Mouse (Mus musculus) frontal cortex, adult (tissue): ENCODE measurements around the gene Tcea2.

Experiments
- ATAC-seq: cut with Nextera tagmentation; 2 replicates; pipeline ENCODE4 v1.9.2; 2017; ENCODE audit warnings: mild to moderate bottlenecking, moderate library complexity, mixed read lengths; ENCODE audit not compliant: low TSS enrichment

Tcea2 gene

DNA sequence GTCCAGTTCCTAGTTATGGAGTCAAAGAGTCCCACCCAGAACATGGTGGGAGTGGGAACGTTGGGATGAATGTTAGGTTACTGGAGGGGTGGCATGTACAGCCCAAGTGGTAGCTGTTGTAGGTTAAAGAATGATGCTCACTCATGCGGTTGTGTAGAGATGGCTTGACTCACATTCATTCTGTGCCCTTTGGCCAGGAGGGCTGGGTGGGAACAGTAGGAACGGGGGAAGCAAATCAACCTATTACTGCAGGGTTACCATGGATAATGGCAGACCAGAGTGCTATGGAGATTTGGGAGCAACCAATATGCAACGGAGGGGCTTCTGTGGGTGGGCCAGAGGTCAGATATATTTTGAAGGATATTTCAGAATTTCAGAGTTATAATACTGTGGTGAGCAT, 5.2 kb upstream of the Tcea2 start:
- ATAC-seq: no peak

DNA sequence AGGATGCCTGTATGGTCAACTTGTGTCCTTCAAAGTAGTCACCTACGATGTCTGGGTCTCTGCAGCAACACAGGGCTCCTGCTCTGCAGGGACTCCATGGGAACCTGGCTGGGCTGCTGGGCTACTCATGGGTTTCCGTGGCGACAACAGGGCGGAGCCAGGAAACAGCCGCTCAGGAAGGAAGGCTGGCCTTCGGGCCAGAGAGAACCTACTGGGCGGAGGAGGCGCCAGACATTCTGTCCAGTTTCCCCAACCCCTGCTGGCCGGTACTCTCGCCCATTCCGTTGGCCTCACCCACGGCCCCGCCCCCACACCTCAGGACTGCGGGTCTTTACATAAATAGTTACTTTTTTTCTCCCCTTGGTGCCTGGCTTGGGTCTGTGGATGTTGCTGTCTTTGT, 4.7 kb upstream of the Tcea2 start:
- no peak for ATAC-seq

DNA sequence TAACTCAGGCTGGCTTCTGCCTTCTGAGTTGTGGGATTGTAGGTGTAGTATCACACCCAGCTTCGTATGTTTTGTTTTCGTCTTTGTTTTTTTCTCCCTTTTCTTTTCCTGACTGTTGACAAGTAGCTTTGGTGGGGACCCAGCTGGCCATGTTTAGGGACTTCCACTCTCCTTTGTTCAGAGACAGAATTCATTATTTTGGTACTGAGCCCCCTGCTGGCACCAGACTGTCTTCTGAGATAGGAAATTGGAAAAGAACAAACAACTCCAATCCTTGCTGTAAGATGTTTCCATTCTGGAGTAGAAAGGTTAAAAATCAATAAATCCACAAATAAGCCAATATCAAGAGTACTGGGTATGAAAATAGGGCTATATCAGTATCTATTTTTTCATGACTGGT, 3.7 kb upstream of the Tcea2 start:
- no peak for ATAC-seq

DNA sequence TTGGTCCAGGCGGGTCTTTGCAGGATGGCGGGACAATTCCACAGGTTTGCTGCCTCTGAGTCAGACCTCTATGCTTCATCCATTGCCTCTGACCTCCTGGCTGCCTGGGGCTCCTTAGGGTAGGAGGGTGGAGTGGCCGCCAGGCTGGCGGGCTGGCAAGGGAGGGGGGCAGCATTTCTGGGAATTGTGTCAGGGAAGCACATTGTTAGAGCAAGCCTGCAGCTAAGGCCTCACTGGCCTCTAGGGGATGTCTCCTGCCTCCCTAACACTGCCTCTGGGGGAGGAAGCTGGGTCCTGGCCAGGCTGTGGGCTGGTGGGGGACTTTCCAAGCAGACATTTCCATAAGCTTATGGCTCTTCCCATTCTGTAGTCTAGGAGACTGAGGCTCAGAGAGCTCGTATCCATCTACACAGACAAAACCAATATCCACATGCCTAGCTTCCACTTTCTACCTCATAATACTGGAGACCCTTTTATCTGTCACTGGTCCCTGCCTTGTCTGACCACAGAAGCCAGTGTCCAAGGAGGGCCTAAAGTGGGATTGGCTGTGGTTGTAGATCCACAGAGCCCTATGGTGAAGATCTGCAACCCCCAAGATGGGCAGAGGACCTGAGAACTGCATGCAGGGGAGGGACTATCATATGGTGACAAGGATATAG, 2.9 kb upstream of the Tcea2 start:
- ATAC-seq: peak; percentile 14; the same call in 1 of the 2 replicates

DNA sequence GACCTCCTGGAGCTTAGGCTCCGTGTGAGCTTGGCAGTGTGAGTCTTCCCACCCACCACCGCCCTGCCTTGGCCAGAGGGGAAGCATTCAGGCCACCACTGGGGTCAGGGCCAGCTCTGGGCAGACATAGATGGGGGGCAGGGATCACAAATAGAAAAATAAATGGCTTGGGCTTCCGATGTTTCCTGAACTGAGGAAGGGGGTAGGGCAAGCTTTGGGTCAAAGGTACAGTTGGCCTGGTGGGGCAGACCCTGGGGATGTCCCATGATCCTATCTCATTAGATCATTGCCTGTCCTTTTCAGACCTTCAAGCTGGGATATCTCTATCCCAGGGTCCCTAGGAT, 2.4 kb upstream of the Tcea2 start:
- ATAC-seq: no peak

DNA sequence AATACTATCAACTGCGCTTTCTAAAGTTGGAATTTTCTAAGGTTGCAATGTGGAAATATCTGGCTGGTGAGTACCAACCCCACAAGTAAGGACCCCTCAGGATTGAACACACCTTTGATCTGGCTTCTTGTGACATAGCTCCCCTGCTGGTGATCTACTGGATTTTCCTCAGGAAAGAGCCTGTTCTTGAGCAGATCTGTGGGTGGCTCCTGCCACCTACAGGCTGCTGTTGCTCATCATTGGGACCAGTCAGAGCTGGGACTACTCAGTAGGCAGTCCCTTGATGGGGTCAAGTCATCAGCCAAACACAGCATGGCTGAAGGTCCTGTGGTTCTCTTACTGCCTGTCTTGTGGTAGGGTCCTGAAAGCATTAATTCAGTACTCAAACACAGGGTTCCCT, 1.3 kb upstream of the Tcea2 start:
- peak; percentile 72 for ATAC-seq

DNA sequence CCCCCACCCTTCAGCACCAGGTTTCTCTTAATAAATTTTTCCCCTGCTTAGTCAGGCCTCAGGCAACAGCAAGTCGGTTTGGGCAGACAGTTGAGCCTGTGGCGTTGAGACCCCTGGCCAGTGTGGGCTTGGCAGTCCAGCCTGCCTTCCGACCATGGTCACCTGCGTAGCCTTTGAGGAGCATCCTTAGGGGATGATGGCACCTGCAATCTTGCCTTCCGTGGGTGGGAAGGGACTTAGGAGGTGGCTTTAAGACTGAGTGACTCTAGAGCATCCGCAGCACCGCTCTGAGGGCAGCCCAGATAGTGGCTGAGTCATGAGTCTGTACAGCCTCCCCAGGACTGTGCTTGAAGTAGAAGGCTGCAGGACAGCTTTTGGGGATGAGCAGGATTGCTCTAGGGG, 607 bp downstream of the Tcea2 start:
- peak; percentile 42 for ATAC-seq

DNA sequence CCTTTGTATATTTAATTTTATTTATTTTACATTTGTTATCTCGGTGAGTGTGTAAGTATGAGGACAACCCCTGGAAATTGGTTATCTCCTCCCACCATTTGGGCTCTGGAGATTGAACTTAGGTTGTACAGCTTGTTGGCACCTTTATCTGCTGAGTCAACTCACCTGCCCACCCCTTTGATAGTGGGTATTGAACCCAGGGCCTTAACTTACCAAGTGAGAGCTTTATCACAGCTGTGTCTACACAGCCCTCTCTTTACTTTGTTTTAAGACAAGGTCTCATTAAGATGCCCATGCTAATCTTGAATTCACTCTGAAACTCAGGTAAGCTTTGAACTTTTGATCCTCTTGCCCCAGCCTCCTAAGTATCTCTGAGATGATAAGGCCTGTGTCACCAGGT, 1.9 kb downstream of the Tcea2 start:
- ATAC-seq: no peak

DNA sequence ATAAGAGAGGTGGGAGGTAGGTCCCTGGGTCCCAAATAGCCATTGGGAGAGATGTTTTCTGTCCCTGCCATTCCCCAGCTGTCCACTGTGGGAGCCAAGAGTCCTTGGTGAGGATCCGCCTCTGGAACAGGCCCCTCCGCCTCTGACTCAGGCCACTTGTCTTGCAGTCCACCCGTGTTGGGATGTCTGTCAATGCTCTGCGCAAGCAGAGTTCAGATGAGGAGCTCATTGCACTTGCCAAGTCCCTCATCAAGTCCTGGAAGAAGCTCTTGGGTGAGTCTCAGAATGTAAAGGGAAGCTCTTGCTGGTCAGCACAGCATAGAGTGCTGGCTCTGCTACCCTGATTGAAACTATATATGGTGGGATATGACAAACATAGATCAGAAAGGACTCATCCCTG, 3.3 kb downstream of the Tcea2 start:
- no peak for ATAC-seq

DNA sequence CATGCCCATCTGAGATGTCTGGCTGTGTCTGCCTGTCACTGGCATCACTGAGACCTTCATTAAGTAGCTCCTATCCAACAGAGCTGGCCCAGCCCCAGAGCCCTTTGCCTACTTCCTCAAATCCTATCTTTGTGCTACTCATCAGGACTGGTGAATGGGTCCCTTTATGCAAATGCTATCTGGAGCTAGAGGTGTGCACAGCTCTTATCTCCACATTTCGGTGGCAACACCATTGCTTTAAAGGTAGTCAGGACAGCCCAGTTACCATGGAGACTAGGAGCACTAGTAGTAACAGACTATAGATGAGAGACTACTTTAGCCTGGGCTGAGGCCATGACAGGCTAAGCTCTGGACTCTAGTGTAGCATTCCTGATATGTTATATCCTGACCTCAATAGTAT, 4.6 kb downstream of the Tcea2 start:
- ATAC-seq: no peak

DNA sequence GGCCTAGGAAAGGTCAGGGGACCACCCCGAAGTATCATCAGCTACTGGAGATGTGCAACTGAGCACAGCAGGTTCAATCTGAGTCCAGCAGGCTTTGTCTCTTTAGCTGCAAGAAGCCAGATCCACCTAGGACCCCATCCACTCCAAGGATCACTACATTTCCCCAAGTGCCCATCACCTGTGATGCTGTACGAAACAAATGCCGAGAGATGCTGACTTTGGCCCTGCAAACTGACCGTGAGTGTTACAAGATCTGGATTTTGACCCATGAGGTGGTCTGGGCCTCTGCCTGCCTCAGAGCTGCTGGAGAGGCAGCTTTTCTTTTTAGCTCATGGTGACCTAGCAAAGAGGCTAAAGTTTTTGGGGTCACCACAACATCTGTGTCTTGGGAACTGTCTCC, 5.6 kb downstream of the Tcea2 start:
- ATAC-seq: no peak

DNA sequence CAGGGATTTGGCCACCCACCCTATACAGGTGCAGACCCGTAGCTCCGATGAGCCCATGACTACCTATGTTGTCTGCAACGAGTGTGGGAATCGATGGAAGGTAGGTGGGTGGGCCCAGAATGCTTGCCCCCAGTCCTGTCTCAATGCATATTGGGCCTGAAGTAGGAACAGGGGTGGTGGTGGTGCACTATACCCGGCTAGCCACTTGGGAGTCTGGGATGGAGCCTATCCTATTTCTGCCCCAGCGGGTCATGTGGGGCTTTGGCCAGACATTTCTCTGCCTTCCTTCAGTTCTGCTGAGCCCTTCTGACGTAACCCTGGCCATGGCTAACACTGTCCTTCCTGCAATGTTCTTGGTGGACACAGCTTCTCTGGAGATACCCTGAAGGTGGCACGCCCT, 7.5 kb downstream of the Tcea2 start:
- ATAC-seq: no peak

DNA sequence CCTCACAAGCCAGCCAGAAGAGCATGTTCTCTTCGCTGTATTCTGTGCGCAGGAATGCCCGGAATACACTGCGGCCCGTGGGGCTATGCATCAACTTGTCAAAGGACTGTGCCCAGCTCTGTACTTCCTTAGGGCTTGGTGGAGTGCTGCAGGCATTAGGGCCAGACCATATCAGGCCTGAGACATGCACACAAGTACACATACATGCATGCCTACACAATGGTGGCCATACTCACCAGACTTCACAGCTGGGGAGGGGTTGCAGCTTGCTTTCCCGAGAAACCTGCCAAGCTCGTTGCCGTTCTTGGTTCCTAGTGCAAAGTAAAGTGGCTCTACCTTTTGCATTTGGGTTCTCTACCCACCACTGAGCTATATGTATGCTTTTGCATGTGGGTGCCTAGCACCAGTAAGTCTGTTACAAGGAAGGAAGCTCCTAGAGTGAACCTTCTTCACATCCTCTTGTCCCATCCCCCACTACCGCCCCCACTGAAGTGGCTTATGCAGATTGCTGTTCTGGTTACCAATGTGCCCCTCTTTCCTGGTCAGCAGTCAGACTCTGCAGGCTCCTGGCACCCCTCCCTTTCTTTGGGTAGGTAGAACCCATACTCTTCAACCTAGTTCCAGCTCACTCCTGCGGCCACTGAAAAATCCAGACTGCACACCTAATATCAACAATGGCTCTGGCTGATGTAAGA, 9.5 kb downstream of the Tcea2 start:
- 0 out of 2 replicates have a peak, but pooled peaks have one; percentile 12 for ATAC-seq

DNA sequence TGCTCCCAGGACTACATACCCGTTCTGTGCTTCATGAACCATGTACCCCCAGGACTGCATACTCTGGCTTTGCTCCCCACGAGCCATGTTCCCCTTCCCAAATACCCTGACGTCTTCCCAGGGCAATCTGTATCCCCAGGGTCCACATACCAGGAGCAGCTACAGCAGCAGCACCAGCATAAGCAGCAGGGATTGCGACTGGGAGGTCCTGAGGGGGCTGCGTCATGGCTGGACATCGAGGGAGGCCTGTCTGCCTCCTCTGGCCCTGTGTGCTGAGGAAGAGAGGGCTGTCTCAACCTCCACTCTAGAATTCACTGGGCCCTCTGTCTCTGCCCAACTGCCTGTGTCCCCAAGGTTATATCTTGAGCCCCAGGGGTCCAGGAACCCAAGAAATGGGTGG, 11.0 kb downstream of the Tcea2 start:
- no peak for ATAC-seq

DNA sequence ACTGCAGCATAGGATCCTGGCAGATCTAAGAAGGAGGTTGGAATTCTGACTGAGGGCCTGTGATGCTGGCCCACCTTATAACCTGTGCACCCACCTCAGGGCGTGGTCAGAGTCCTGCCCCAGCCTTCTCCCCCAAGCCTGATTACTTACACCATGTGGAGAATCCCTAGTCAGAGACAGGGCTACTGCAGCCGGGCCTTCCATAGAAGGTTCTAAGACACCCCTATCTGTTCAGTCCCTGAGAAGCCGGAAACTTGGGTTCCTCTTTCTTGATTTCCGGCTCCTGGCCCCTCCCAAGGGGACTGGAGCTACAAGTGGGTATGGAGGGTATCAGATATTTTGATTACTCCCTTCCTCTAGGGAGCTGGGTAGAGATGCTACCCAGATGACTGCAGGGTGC, 11.5 kb downstream of the Tcea2 start:
- ATAC-seq: no peak

DNA sequence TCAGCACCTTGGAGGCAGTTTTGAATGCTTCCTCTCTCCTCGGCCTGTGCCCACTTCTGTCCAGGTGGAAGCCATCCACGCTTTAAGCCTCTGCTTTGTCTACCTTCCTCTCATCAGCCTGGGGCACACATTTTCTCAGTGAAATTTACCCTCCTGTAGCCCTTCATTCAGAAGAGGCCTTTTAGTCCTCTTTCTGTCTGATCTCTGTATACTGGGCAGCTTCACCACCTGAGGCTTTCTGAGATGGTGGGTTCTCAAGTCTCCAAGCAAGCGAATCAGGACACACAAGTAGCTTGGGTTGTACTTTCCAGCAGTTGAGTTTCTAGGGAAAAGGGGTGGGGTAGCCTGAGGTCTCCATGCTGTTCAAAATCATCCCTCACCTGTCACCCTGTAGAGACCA, 12.2 kb downstream of the Tcea2 start:
- no peak for ATAC-seq

DNA sequence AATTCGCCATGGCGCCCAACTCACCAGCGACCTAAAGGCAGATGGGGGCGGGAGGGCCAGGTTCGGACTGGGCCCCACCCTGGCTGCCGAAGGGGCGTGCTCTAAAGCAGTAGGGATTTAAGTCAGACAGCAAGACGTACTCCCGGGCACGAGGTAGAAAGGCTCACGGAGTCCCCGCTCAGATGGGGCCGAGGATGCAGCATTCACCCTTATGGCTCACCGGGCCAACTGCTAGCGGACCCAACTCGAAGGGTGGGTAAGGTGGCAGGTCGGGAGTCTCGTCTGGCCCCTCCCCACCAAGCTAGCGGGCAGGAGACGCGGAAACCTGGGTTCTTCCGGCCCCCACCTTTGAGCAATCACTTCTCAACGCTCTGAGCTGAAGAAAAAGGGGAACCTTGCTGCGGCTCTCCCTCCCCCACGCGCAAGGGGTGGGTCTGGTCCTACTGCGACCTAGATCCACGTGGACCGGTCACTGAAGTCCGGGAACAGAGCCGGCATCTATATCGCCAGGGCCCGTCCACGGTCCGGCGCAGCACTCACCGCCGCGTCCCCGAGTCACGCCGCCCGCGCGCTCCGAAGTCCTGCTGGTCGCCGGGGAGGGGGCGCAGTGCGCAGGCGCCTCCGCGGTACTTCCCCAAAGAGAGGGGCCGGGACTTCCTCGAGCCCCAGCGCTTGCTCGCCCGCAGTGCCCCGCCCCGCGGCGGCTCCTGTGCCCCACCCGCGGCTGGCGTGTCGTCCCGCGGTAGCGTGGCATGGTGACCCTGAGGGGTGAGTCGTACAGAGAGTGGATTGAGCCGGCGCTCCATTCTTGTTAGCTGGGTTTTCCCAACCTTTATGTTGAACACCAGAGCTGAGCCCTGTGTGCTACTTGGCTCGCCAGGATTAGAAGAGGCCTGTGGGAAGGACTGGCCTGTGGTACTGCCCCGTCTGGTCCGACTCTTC, 13.5 kb downstream of the Tcea2 start, which contains the start of gene Rgs19:
Gene Rgs19, minus strand, starts transcription at position 639 of the 942 bp plus-strand sequence.
- peak; percentile 53 for ATAC-seq

DNA sequence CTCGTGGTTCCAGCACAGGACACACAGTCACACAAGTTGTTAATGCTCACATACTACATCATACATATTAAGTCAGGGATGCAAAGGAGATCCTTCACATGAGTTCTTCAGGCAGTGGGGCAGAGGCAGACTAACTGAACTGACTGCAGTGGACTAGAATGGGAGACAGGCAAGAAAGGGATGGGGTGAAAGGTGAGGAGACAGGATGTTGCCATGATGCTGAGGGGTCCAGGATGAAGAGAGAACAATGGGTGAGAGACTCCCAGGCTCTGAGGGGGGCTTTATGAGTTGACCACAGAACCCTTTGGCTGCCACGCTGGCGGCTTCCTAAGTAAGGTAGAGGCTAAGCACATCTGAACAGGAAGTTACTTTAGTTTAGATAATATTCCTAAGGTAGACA, 14.5 kb downstream of the Tcea2 start:
- no peak for ATAC-seq

DNA sequence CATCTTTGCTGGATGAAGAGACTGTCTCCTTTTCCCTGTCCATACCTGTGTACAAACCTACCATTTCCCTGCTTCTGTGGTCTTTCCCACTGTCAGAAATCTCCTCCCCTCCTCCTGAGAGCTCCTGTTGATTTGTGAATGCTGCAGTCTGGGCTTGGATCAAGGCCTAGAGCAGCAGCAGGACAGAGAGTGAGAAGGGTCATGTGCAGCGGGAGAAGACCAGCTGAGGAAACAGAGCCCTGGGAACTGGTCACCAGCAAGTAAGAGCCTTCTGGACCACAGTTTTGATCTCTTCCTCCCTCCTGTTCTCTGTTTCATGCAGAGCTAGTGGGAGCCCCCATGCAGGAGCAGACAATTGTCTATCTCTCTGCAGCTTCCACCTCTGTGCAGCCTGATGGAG, 15.7 kb downstream of the Tcea2 start:
- ATAC-seq: no peak

DNA sequence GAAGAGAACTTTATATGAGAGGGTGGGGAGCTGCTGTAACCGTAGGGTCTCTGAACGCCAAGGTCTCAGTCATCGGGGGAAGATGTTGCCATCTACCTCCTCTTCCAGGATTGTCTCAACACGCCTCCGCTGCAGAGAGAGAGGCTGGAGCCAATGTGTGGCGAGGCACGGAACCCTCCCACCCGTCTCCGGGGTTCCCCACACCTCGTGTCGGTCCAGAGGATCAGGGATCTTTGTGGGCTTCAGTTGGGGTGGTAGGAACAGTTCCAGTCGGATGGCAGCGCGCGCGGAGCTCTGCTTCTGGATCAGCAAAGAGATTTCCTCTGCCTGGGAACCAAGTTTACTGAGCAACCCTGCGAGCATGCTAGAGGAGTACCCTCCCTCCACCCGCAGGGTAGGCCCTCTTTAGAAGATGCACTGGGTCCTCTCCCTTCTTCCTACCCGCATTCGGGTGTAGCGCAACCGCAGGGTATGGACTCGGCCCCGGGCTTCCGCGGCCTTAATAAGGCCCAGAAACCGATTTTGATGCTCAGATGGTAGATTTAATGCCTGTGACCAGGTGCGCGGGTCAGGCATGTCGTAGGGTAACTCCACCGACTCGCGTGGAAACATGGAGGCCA, 16.8 kb downstream of the Tcea2 start:
- ATAC-seq: no peak

DNA sequence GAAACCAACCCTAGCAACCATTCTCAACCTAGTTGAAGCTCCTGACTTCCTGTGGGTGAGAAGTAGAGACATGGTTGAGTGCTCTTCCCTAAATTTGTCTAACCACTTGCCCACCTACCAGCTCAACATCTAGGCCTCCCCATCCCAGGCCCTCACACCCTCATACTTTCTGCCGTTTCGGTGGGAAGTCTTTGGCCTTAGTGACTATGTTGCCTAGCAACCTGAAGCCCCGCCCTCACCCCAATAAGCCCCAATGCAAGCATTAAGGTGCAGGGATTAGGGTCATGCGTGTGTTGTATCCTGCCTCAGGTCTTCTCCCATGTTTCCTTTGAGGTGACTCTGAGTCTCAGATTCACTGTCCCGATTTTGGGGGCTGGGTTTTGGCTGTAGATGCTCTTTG, 18.1 kb downstream of the Tcea2 start, which contains the start of gene Lkaaear1:
Gene Lkaaear1, minus strand, starts transcription at position 202 of the 400 bp plus-strand sequence.
- ATAC-seq: no peak

DNA sequence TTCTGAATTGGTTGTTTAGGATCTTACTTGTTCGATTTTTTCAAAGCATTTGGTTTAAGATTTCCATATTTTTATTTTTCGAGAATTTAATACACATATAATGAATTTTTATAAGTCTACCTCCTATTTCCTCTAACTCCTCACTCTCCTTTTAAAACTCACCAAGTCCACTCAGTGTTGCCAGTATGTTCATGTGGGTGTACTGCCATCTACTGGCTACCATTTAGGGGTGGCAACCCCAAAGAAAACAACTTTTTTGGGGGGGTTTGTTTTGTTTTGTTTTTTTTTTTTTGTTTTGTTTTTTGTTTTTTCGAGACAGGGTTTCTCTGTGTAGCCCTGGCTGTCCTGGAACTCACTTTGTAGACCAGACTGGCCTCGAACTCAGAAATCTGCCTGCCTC, 26.6 kb downstream of the Tcea2 start:
- no peak for ATAC-seq
